Mouse (Mus musculus) embryonic stem cell, embryonic (primary cell): ENCODE results near the gene Gabra2.

Experiments used
- CTCF ChIA-PET, 4 experiments: fragments of 300-600 bp in 2 of 4; fragments of 350-600 bp in 2 of 4; sonication (Branson Sonifier 250); formaldehyde crosslinking; loops; one replicate each; lab custom pipeline; 2022; ENCODE audit warnings: inconsistent platforms in 2 of 4; lab: Charles Lee
- POLR2A ChIA-PET, 4 experiments: fragments of 300-600 bp in 2 of 4; fragments of 350-600 bp in 2 of 4; sonication (Branson Sonifier 250); formaldehyde crosslinking; loops; one replicate each; lab custom pipeline; 2022; ENCODE audit warnings: antibody characterized with exemption in 4 of 4, inconsistent platforms in 1 of 4; lab: Charles Lee

Gabra2 gene

DNA sequence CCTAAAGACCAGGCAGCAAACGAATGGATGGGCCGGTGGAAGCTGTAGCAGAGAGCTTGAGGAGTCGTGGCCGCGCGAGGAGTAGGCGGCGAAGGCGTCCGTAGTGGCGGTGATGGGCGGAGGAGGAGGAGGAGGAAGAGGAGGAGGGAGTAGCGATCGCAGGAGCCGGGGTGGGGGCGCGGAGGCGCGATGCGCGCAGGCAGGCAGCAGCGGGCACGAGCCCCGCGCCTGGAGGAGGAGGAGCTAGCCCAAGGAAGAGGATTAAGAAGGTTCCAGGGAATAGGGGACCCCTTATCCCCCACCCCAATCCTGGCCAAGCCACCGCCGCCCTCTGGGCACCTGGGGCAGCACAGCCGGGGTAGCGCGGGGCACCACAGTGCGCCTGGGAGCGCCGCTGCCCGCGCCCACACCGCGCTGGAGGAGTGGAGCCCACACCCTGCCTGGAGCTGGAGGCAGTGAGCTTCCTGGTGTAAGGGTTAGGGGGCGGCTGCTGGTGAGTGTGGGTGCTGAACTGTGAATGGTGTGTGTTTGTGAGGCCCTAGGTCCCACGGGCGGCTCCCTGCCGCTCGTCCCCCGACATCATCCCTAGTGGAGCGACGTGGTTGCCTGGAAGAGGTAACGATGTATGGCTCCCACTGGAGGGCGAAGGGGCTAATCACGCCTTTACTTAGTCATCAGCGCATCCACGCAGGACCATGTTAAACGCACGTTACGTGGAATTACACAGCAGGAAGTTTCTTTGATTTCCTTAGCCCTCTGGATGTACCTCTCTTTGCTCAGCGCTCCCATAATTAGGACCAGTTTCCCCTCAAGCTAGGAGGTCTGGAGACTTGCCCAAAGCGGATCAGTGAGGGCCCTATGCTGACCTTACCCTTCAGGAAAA, at the start of gene Gabra2:
Gene Gabra2, minus strand, starts transcription at position 125 of the 883 bp plus-strand sequence.
- CTCF ChIA-PET: interaction anchor here in 1 of 4 experiments (0.6 kb wide), 1 partner anchor 204 kb away, joined by 3 read pairs; no protein-coding TSS in a partner anchor
- POLR2A ChIA-PET: no interaction called here

DNA sequence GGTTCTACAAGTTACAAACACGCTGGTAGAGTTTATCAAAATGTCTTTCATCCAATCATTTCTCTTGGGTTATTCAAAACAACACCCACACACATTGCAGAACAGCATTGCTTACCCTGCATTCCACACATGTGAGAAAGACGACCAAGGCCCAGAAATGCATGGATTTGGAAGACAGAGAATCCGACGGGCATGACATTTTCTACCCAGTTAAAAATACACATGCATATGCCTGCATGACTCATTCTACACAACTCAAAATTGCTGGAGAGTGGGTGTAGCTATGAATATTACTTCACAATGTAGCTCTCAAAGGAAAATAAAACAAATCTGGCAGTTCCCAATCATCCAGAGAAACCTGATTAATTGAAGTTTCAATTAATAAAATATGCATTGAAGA, 41.0 kb upstream of the Gabra2 start:
- CTCF ChIA-PET: no interaction called here

DNA sequence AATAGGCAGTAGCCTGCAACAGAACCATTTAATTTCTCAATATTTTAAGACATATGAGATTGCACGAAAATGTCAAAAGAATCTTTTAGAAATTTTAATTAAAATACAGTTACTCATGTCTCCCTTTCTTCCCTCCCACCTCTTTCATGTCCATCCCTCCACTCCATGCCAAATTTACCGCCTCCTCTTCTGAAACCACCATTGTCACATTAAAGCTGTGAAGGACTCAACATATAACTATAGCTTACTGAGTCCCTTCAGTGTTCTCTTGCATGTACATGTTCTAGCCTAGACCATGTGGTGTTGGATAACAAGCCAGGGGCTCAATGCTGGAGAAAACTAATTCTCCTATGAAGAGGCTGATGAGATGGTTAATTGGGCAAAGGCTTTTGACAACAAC, 40.2 kb upstream of the Gabra2 start:
- POLR2A ChIA-PET: no interaction called here
- CTCF ChIA-PET: no interaction called here

More for the DNA sequence above, 41.0 kb upstream of the Gabra2 start:
- POLR2A ChIA-PET: interaction anchor here in 1 of 4 experiments (1.0 kb wide), 1 partner anchor 26 kb away, joined by 3 read pairs; no protein-coding TSS in a partner anchor

DNA sequence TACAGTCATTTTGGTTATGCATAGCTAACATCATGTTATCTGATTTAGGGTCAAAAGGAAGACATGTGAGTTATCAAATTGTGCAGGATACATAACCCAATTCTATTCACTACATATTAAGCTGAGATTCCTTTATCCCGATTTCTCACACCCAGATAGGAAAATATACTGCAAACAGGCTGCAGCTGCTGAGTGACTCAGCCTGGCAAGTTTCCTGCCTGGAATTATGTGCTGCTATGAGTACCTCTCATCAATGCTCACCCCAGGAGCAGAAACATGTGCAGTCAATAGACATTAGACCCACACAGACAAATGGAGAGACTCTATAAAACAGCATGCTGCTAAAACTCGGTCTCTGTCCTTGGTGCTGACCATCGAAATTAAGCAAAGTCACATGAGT, 32.1 kb upstream of the Gabra2 start:
- ChIA-PET CTCF (no interaction called here), POLR2A (no interaction called here)

DNA sequence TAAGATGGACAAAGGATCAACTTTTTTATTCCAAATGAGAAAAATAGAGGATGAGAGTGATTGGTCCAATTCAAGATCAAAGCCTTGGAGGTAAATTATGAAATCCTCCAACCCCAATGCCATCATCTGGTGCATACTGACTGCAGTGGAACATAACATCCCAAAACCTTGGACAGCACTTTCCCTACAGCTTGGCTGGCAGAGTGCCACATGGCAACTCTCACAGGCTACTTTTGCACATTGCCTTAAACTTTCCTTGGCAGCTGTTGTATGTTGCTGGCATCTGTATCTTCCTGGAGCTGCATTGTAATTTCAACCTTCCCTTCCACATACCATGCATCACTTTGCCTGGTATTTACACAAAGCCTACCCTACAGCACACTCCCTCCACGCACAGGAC, 19.6 kb upstream of the Gabra2 start:
- CTCF ChIA-PET: no interaction called here
- POLR2A ChIA-PET: no interaction called here

DNA sequence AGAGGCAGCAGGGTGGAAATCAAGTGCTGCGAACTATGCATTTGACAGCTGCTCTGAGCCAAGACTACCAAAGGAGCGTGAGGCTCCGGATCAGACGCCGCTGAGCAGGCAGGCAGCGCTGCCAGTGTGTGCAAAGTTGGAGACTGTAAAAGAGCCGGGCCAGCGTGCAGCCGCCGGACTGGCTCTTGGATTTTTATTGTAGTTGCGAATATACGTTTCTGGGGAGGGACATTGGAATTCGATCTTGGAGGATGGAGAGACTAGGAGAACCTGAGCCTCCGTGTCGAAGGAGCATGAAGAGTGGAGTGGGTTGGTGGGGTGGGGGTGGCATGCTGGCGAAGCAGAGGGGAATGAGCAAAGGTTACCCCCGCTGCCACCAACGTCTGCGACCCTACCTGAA, 469 bp downstream of the Gabra2 start:
- ChIA-PET CTCF (no interaction called here), POLR2A (no interaction called here)

DNA sequence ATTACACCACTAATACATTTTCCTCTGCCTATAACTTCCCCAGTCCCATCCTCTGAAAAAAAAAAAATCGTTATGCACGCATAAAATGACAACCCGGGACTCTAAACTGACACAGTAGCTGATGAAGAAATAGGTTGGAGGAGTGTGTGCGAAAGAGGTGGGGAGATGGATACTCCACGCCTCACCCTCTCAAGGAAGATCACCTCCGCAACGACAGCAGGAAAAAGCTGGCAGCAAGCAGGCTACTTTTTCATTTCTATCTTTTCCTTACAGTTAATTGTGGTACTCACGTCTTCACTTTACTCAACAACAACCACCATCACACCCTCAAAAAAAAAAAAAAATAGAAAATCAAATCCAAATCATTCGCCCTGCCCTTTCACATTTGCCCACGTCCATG, 873 bp downstream of the Gabra2 start:
- POLR2A ChIA-PET: no interaction called here
- CTCF ChIA-PET: no interaction called here

DNA sequence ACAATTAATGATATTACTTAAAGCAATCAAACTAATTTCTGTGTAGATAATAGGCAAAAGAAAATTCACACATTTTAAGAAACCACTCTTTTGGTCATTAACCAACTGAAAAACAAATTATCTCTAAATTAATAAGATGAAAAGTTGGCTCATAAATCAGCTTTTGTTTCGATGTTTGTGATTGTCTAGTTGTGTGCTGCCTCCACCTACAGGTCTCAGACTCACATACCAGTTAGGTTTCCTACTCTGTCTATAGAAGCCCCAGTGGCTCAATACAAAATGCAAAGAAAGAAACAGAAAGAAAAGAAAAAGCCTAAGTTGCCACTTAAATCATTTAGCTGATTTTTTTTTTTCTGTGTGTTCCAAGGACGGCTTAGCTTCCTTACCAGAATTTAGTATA, 1.8 kb downstream of the Gabra2 start:
- POLR2A ChIA-PET: no interaction called here
- CTCF ChIA-PET: interaction anchor here in 1 of 4 experiments (0.6 kb wide), 1 partner anchor 241 kb away, joined by 3 read pairs; no protein-coding TSS in a partner anchor

DNA sequence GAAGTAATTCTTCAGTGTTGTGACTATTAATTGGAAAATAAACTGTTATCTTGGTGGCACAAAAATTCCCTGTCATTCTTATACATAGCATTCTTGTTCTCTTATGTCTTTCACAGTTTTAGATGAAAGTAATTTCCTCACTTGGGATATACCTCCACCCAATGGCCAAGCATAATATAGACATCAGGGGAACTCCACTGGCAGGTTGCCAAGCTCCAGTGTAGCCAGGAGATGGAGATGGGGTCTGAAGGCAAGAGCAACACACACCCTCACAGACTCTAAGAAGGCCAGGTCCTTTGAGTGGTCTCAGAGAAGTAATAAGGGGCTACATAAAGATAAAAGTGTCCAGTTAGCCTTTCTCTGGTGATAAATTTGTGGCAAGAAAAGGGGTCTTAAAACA, 3.2 kb downstream of the Gabra2 start:
- POLR2A ChIA-PET: no interaction called here
- CTCF ChIA-PET: no interaction called here

DNA sequence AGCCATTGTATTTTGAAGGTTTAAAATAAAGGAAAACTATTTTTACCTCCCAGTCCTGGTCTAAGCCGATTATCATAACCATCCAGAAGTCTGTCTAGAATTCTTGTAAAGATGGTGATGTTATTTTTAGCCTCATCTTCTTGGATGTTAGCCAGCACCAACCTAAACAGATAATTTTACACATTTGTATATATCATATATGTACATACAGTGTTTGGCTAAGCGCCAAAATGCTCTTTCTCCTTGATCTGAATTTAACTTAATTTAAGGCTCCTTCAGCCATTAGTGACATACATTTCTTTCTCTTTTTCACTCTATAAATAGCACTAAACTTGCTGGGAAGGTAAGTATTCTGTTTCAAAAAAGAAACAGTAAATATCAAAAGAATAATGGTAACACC, 3.7 kb downstream of the Gabra2 start:
- ChIA-PET POLR2A (no interaction called here), CTCF (no interaction called here)

DNA sequence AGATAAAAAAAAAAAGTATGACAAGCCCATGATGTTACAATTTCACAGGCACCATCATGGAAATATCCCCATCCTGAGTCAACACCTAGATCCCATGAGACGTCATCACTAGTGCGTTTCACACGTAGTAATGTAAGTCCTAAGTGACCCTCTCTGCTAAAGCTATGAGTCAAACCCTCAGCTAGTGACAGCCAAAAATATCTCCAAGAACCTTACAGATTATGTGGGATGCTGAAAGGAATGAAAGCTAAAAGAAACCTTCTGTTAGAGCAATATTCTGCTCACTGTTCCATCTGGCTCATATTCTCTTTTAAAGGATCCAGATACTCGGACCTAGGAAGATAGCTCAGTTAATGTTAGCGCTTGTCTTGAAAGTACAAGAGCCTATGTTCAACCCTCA, 16.8 kb downstream of the Gabra2 start:
- CTCF ChIA-PET: interaction anchor here in 3 of 4 experiments (0.6 to 0.7 kb wide), 3 partner anchors 380 to 490 kb away, joined by 3 read pairs; no protein-coding TSS in a partner anchor
- POLR2A ChIA-PET: interaction anchor here in 1 of 4 experiments (0.7 kb wide), 1 partner anchor 1154 kb away, joined by 3 read pairs; no protein-coding TSS in a partner anchor

DNA sequence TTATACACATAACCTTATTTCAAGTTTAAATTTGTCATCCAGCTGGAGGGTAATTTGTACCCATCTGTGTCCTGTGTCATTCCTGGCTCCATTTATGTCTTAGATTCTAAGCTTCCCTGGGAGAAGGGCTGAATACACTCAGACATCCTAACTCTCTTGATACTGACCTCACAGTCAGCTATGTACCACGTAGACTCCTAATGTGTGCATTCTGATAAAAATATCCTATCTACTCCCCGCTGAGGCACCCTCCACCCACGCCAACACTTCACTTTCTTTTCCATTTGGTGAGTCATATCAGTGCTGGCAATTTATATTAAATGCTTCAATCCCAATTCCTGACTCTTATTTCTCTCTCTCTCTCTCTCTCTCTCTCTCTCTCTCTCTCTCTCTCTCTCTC, 34.0 kb downstream of the Gabra2 start:
- POLR2A ChIA-PET: no interaction called here
- CTCF ChIA-PET: no interaction called here

DNA sequence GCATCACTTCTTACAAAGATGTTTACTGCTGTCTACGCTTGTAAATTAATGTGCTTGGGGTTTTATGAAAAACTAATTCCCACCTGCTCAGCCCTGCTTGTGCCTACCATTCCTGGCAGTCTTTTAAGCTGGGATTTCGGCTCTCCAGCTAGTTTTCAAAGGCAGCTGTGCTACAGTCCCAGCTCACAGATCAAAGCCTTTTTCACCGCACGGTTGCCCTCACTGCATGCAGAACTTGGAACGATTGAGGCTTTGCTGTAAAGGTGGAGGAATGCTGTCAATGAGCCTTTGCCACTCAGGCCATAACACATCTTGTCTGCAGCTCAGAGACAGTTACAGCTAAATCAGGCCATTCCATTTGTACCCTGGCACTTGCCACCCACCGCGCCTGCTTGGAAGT, 37.6 kb downstream of the Gabra2 start:
- CTCF ChIA-PET: no interaction called here
- POLR2A ChIA-PET: no interaction called here

DNA sequence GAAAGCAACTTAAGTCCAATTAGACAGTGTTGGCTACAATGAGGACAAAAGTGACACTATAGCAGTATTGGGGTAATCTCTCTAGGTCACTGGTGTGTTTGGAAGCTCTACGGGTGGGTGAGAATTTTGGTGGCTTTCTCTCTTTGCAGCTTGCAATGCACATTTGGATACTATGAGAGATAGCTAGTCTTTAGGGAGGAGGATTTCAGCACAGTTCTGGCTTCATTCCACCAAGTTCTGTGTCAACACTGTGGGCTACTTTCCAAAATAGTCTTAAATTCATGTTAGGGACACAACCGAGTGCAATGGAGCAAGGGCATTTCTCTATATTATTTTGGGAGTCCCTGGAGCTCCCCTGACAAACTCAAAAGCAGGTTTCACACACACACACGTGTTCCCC, 58.3 kb downstream of the Gabra2 start:
- ChIA-PET CTCF (no interaction called here), POLR2A (interaction anchor here in 1 of 4 experiments (0.6 kb wide), 1 partner anchor 36 kb away, joined by 3 read pairs; no protein-coding TSS in a partner anchor)

DNA sequence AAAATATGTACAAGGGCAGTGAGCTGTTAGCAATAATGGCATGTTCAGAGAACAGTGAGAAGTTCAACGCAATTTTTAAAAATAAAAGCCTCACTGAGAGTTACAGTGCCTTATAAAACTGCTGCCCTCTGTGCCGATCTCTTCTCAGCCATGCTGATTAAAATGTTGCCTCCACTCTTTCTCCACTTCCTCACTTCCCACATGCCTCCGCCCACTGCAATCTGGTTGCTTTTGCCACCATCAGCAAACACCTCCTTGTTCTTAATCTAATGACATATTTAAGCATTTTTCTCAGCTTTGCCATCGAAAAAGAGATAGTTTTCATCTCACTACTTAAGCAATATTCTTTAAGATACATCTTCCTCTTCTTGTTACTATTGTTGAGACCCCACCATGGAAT, 69.7 kb downstream of the Gabra2 start:
- ChIA-PET CTCF (no interaction called here), POLR2A (no interaction called here)

DNA sequence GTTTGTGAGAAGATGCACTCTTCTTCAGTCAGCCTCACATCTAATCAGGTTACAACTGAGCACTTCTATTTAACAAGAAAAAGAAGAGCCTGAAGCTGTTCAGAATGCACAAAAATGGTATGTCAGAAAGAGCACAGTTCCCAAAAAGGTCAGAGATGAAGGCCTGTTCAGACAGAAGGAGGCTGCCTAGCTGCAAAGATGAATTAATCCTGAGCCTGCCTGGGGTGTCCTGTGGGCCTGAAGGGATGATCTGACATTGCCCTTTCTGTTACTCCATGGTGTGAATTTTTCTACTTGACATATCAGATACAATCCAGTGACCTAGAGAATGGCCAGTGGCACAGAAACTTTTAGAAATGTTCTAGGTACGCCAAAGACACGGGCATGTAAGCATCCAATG, 83.9 kb downstream of the Gabra2 start:
- ChIA-PET POLR2A (no interaction called here), CTCF (no interaction called here)

DNA sequence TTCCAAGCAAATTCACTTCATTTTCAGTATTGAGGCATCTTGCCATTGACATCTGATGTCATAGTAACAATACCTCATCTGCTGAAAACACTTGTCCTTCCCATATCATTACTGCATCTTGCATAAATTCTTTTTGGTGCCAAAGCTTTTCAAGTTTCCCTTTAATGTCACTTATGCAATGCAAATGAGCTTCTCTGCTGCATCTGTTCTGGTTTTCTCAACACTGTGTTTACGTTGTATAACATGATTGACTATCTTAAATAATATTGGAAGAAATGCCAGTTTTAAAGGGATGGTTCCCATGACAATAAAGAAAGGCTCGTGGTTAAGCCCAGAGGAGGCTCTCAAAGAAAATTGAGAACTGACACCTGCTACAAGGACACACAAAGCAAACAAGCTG, 84.4 kb downstream of the Gabra2 start:
- POLR2A ChIA-PET: no interaction called here

DNA sequence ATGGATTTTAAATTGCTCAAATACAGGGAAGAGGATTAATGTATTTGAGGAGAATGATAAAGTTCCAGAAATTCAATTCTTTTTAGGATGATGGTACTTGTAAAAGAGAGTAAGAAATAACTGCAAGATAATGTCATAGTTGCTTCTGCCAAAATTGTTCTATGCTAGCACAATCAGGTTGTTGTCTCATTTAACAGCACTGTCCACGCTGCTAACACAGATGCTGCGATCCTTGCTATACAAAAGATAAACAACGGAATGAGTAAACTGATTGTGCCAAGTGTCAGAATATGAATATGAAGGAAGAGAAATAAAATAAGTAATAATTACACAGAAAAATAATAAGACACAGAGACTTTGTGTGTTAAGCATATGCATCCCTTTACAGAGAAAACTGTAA, 84.9 kb downstream of the Gabra2 start:
- ChIA-PET POLR2A (no interaction called here), CTCF (no interaction called here)

More for the DNA sequence above, 84.4 kb downstream of the Gabra2 start:
- CTCF ChIA-PET: no interaction called here

DNA sequence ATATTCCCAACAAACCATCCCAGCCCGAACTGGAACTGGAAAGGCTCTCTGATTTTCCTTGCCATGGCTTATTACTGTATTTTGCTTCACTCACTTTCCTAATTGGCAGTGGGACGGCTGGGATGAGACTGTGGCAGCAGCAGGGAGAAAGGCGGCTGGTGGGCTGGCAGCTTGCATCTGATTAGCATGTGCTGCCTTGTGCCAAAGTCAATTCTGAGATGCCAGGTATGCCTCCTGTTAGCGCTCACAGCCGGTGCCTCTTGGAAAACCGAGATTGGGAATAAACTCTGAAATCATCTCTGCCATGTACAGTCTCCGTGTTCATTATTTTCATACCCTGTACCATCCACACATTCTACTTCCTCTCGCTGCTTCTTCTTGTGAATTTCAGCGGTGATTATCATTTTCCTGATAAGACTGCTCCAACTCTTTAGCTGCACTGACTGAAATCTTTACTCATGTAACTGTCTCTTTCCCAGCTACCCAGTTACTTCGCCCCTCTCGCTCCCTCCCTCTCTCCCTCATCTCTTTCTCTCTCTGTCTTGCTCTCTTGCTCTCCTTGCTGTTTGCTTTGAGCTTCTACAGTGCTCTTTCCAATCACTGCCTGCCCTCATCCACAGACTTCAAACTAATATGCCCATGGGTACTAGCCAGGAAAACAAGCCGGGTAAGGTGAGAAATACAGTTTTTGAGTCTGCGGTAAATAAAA, 99.9 kb downstream of the Gabra2 start:
- ChIA-PET CTCF (no interaction called here), POLR2A (no interaction called here)

DNA sequence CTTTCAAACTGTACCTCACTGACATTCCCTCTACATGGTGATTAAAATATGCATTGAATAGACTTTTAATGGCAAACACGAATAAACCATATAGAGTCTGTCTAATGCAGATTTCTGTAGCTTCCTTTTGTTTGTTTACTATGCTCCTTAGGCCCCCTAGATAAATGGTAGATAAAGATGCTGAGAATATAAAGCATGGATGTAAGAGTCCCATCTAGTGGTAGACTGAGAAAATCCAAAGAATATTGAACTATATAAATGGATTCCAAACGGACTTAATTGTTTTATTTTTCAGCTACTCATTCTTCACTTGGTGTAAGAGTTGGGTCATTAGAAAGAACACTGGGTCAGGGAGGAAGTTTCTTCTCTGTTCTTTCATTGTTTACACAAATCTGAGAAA, 102.4 kb downstream of the Gabra2 start:
- CTCF ChIA-PET: no interaction called here

More for the DNA sequence above, 102.4 kb downstream of the Gabra2 start:
- POLR2A ChIA-PET: no interaction called here
